Mouse (Mus musculus) heart, adult 2 months (tissue): ENCODE data around the gene Samd10.

Experiments
- CTCF ChIP-seq: fragments of 200-600 bp; IDR thresholded peaks from 2 replicates; pipeline ENCODE4 v1.8.1; 2022; ENCODE audit warnings: antibody characterized with exemption, mild to moderate bottlenecking, moderate library complexity
- POLR2A ChIP-seq: fragments of 200-500 bp; IDR thresholded peaks from 2 replicates; pipeline ENCODE4 v1.6.1; 2011; ENCODE audit warnings: mild to moderate bottlenecking, low read depth, low read length, control low read depth; ENCODE audit not compliant: insufficient read depth

DNA sequence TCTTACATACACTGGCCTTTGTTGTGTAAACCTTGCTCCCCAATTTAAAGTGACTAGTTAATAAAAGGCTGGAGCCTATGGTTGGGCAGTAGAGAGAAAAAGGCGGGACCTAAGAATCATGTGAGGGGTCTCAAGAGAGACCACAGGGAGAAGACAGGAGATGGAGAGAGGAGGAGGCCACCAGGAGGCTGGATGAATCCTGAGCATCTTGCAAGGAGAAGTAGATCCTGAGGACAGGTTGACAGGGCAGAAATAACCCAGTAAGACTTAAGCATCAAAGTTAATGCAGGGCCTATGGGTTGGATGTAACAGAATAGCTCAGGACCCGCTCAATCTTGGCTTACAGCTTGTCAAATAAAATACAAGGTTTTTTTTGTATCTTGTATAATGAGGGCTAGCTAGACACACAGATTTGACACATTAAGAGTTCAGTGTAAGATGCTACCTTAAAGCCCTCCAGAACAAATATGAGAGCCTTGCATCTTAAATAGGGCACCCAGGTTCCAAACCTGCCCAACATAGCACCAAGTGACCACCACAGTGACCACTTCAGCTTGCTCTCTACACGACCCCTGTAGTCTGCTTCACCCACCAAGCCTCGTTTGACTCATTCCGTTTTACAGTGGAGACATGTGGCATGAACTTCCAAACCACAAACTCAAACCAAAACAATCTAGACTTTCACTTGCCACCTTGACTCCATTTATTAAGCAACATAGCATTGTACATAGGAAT, 19.9 kb upstream of the Samd10 start:
- TF ChIP-seq POLR2A = no peak
- TF ChIP-seq CTCF = no peak
